Comparison of ENCODE assay signal across 8 mouse cellular contexts in the genomic region with DNA sequence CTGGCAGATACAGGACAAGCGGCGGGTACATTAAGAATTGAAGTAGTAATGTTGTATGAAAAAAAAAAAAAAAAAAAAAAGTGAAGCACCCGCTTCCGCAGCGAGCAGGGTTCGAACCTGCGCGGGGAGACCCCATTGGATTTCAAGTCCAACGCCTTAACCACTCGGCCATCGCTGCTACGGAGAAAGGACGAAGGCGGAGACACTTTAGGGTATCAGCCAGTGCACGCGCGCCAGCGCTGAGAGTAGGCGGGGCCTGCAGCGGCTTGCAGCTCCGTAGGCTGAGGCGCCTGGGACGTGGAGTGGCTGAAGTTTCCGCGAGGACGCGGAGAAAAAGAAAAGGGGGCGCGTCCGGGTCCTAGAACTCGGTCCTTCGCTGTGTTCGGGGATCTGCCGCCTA. TPM values are rescaled to one million over a fixed set of nuclear protein-coding genes. Genes with fewer than 3 reads are reported as not detected.
DNase-seq lines count a peak whose midpoint lies in the region; ATAC-seq and TF ChIP-seq lines count a peak whose summit lies in the region.

No protein-coding gene starts in this region.

- H3K27ac ChIP-seq in hindbrain, embryonic 10.5 days: peak overlapping the region; percentile 93
- peak overlapping the region; percentile 79 for H3K27ac ChIP-seq in lung, postnatal 0 days (ENCODE audit: low read length)

- peak overlapping the region; percentile 78 for H3K4me3 ChIP-seq in hindbrain, embryonic 10.5 days
- peak overlapping the region; percentile 94 for H3K4me3 ChIP-seq in lung, postnatal 0 days (ENCODE audit: low read depth, low read length)

- H3K36me3 ChIP-seq in hindbrain, embryonic 10.5 days: no peaks in the 10 kb centered on the region
- H3K36me3 ChIP-seq in lung, postnatal 0 days (ENCODE audit: insufficient read depth, low read length): no peaks in the 10 kb centered on the region

- H3K27me3 ChIP-seq in hindbrain, embryonic 10.5 days (ENCODE audit: insufficient read depth, poor library complexity, severe bottlenecking): no peaks in the 10 kb centered on the region
- no peaks in the 10 kb centered on the region for H3K27me3 ChIP-seq in lung, postnatal 0 days (replicated peaks; ENCODE audit: insufficient read depth, low read length)

- peak; percentile 96 for DNase-seq in MN1 (ENCODE audit: low spot score)
- peak; percentile 99 for DNase-seq in cerebellum, adult 9-10 months
- peak; percentile 100 for DNase-seq in hindbrain, embryonic 10.5 days (ENCODE audit: low spot score)
- DNase-seq in layer of hippocampus, adult 9-11 months: peak; percentile 97
- DNase-seq in lung, postnatal 0 days (ENCODE audit: low spot score): peak; percentile 95
- peak; percentile 100 for DNase-seq in ovary, postnatal 14 days (ENCODE audit: low spot score)
- peak; percentile 99 for DNase-seq in thymus, postnatal 14 days

- H3K4me1 ChIP-seq in hindbrain, embryonic 10.5 days (replicated peaks): 0 out of 2 replicates have a peak, but pooled peaks cover 9% of the 10 kb centered on the region
- H3K4me1 ChIP-seq in lung, postnatal 0 days (ENCODE audit: insufficient read depth, low read depth, low read length): no peaks in the 10 kb centered on the region; the same call in 1 of the 2 replicates

- WGBS in hindbrain, embryonic 10.5 days: under 1% methylated on average over 34 of the region's 34 CpGs
- WGBS in lung, postnatal 0 days: under 1% methylated on average over 34 of the region's 34 CpGs

- peak overlapping the region; percentile 56 for H3K9ac ChIP-seq in lung, postnatal 0 days (replicated peaks; ENCODE audit: low read depth)

- no peaks in the 10 kb centered on the region for H3K9me3 ChIP-seq in hindbrain, embryonic 10.5 days
- H3K9me3 ChIP-seq in lung, postnatal 0 days (ENCODE audit: low read length): no peaks in the 10 kb centered on the region

- no peak for TF ChIP-seq CTCF in lung, postnatal 0 days (IDR thresholded peaks at IDR 0.05)

- H3K4me2 ChIP-seq in lung, postnatal 0 days (replicated peaks; ENCODE audit: low read depth, low read length): peak overlapping the region; percentile 64

- ATAC-seq in frontal cortex, adult (ENCODE audit: low TSS enrichment): peak; percentile 78
- ATAC-seq in lung, postnatal 0 days: peak; percentile 95

- no peak for TF ChIP-seq EP300 in lung, postnatal 0 days (IDR thresholded peaks at IDR 0.05)

RNA-seq across cellular contexts. Expression of a gene that starts 0.5 kb away (rescaled TPM):
- 0.07 and 0.21 TPM in 2 replicates for polyA plus RNA-seq in hindbrain, embryonic 10.5 days (2016; fragmentation: Nextera tagmentation; extraction: Ambion mirVana)
- polyA plus RNA-seq in lung, postnatal 0 days (2015; fragmentation: Nextera tagmentation; extraction: Ambion mirVana): 0.19 and 0.32 TPM in 2 replicates

RNA-seq across cellular contexts. Expression of a gene that starts 7.8 kb away (rescaled TPM):
- polyA plus RNA-seq in hindbrain, embryonic 10.5 days (2016; fragmentation: Nextera tagmentation; extraction: Ambion mirVana): not detected in 2 replicates
- not detected in 2 replicates for polyA plus RNA-seq in lung, postnatal 0 days (2015; fragmentation: Nextera tagmentation; extraction: Ambion mirVana)

RNA-seq across cellular contexts. Expression of a gene that starts 47.1 kb away (rescaled TPM):
- 12.5 and 13.4 TPM in 2 replicates for polyA plus RNA-seq in hindbrain, embryonic 10.5 days (2016; fragmentation: Nextera tagmentation; extraction: Ambion mirVana)
- 18.4 and 20.0 TPM in 2 replicates for polyA plus RNA-seq in lung, postnatal 0 days (2015; fragmentation: Nextera tagmentation; extraction: Ambion mirVana)

RNA-seq across cellular contexts. Expression of a gene that starts 47.9 kb away (rescaled TPM):
- polyA plus RNA-seq in hindbrain, embryonic 10.5 days (2016; fragmentation: Nextera tagmentation; extraction: Ambion mirVana): 4.9 and 6.7 TPM in 2 replicates
- polyA plus RNA-seq in lung, postnatal 0 days (2015; fragmentation: Nextera tagmentation; extraction: Ambion mirVana): 5.4 and 5.5 TPM in 2 replicates

Comparison
In these comparisons a context has a peak if more than half of its experiments do, and no peak if none do; other contexts are left out.
1. Peak in every context shown above with its lines: DNase-seq, ATAC-seq, H3K4me3 ChIP-seq and H3K27ac ChIP-seq.